Mouse (Mus musculus) embryonic facial prominence, embryonic 11.5 days (tissue): ENCODE results near the gene Rtn3. TPM values are rescaled to one million over a fixed set of nuclear protein-coding genes. Genes with fewer than 3 reads are reported as not detected.

Experiments
- ATAC-seq: fragments of 200-750 bp; cut with Nextera tagmentation; replicated peaks from 2 replicates; pipeline ENCODE4 v1.8.0; 2017; ENCODE audit warnings: low read depth; ENCODE audit not compliant: insufficient number of reproducible peaks, low FRiP score, low TSS enrichment
- DNase-seq: peaks from one replicate; pipeline ENCODE4 v3.0.0-alpha.2; 2015; ENCODE audit warnings: low spot score
- H3K27ac ChIP-seq: fragments of 300-500 bp; sonication (generic); replicated peaks from 2 replicates; pipeline ENCODE4 v1.5.1; 2014; ENCODE audit warnings: mild to moderate bottlenecking, low read depth, low read length, control low read depth
- H3K27me3 ChIP-seq: fragments of 300-500 bp; sonication (generic); 2 replicates; pipeline ENCODE4 v1.6.1; 2014; ENCODE audit warnings: mild to moderate bottlenecking, low read length, moderate library complexity, mixed read lengths; ENCODE audit not compliant: control insufficient read depth, insufficient read depth
- H3K36me3 ChIP-seq: fragments of 300-500 bp; sonication (generic); replicated peaks from 2 replicates; pipeline ENCODE4 v1.6.1; 2014; ENCODE audit warnings: low read depth, mild to moderate bottlenecking, low read length, moderate library complexity, mixed read lengths; ENCODE audit not compliant: control insufficient read depth, insufficient read depth
- H3K4me1 ChIP-seq: fragments of 300-500 bp; sonication (generic); 2 replicates; pipeline ENCODE4 v1.6.1; 2014; ENCODE audit warnings: low read length, mixed read lengths; ENCODE audit not compliant: control insufficient read depth, insufficient read depth
- H3K4me2 ChIP-seq: fragments of 300-500 bp; sonication (generic); 2 replicates; pipeline ENCODE4 v1.6.1; 2014; ENCODE audit warnings: low read depth, mild to moderate bottlenecking, control low read depth, low read length, moderate library complexity
- H3K4me3 ChIP-seq: fragments of 300-500 bp; sonication (generic); 2 replicates; pipeline ENCODE4 v1.5.1; 2014; ENCODE audit warnings: low read depth, low read length, control low read depth
- H3K9ac ChIP-seq: fragments of 300-500 bp; sonication (generic); replicated peaks from 2 replicates; pipeline ENCODE4 v1.6.1; 2014; ENCODE audit warnings: mild to moderate bottlenecking, control low read depth, low read length
- H3K9me3 ChIP-seq: fragments of 300-500 bp; sonication (generic); replicated peaks from 2 replicates; pipeline ENCODE4 v1.6.1; 2016; ENCODE audit warnings: mild to moderate bottlenecking, low read length, inconsistent platforms, mixed read lengths; ENCODE audit not compliant: control insufficient read depth
- WGBS: fragments of 180-500 bp; shearing (Covaris S2); extraction: QIAGEN DNeasy Blood & Tissue Kit; methylation state at CpG from one replicate; pipeline ENCODE4 v1.1.7; 2014; 5-methylcytosine and 5-hydroxymethylcytosine counted together
- polyA plus RNA-seq: library from polyadenylated mRNA; unstranded; fragments of >200 nt; fragmentation: Nextera tagmentation; extraction: Ambion mirVana; gene quantifications from 2 replicates; pipeline ENCODE4 v1.2.1, GENCODE M21; 2014

The Rtn3 gene
- polyA plus RNA-seq, 1 experiment from 2014 or later: 156 TPM

DNA sequence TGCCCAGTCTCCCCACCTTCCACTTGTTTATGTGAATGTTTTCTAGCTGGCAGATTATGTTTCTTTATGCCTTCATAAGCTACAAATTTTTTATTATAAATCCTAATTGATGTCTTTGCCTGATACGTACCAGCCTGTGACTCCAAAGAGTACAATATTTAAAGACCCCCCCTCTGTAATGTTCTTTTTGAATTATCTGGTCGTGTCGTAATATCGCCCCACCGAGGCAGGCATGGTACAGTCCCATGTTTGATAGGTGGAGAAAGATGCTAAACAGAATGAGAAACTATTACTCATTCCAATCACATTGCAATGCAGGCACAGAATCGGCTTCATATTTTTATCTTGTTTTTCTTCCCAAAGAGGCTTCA is 416 bp upstream of the Rtn3 start:
- Histone ChIP-seq H3K4me1 (no peaks in the 10 kb centered on the region), H3K9me3 (no peaks in the 10 kb centered on the region), H3K27me3 (no peaks in the 10 kb centered on the region), H3K4me2 (peak overlapping the region; percentile 66), H3K36me3 (no peaks in the 10 kb centered on the region), H3K4me3 (peak overlapping the region; percentile 95), H3K27ac (0 out of 2 replicates have a peak overlapping the region, but pooled peaks have one; percentile 32), H3K9ac (peak overlapping the region; percentile 97)
- peak; percentile 57 for ATAC-seq
- no peak for DNase-seq
- WGBS: 5% methylated on average over 6 of the region's 6 CpGs

DNA sequence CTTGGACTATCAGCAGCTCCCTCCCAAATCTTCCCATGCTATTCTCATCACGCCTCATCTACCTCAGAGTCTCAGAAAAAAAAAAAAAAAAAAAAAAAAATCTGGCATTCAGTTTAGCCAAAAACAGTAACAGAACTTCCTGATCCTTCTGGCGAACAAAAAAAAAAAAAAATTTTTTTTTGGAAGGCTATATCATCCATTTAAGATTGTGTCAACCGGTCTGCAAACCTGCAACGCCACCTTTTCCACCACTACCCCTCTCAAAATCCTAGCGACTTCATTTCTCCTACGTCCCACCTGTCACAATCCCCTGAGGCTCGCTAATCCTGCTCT is 849 bp downstream of the Rtn3 start:
- peak overlapping the region; percentile 95 for H3K4me3 ChIP-seq
- WGBS: under 1% methylated on average over 7 of the region's 7 CpGs
- peak overlapping the region; percentile 66 for H3K4me2 ChIP-seq
- no peaks in the 10 kb centered on the region for H3K4me1 ChIP-seq
- ATAC-seq (no peak), DNase-seq (no peak)
- no peaks in the 10 kb centered on the region for H3K27me3 ChIP-seq
- no peaks in the 10 kb centered on the region for H3K36me3 ChIP-seq
- H3K27ac ChIP-seq: peak overlapping the region; percentile 99
- H3K9ac ChIP-seq: peak overlapping the region; percentile 97
- H3K9me3 ChIP-seq: no peaks in the 10 kb centered on the region

DNA sequence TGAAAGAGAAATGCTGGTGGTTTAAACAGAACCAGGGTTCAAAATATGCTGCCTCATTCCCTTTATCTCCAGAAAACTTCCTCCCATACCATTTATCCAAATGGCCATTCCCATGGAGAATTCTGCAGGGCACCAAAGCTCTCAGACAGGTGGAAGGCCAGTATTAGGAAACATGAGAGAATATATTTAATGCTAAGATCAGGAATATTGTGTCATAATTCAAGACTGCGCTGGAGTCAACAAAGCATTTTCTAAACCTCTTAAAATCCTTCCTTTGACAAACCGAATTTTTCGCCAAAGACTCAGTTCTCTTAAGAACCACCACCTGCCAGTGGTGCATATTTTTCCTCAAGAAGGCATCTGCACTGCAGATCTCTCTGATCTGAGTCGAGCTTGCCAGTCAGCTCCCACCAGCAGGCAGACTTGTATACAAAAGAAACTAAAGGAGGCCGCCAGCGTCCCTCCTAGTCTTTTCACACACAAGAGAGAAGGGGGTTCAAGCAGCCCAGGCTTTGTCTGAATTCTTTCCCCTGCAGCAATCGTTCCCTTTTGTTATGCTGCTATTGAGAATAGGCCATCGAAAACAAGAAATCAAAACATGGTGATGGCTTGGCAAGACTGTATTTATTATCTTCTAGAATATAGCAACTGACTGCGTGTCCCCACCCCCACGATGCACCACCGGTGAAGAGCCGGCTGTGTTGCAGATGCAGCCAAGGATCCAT is 1.4 kb downstream of the Rtn3 start:
- peak overlapping the region; percentile 99 for H3K27ac ChIP-seq
- WGBS: 7% methylated on average over 12 of the region's 12 CpGs
- no peak for ATAC-seq

DNA sequence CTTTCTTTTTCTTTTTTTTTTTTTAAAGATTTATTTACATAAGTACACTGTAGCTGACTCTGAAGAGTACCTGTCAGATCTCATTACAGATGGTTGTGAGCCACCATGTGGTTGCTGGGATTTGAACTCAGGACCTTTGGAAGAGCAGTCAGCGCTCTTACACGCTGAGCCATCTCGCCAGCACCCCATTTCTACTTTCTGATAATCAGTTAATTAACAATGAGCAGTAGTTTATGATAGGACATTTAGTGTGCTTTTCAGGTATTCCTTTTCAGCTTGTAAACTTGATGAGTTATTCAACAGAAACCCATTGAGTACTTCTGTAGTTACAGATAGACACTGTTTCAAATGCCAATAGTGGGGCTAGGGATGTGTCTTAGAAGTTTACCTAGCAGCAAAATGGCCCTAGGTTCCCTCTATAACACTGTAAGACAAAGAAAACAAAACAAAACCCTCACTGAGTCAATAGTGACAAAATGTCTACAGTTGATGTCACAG is 3.3 kb downstream of the Rtn3 start:
- Histone ChIP-seq H3K4me1 (no peaks in the 10 kb centered on the region), H3K27ac (no peak overlapping the region), H3K9ac (no peak overlapping the region), H3K4me3 (no peak overlapping the region), H3K4me2 (no peak overlapping the region), H3K9me3 (no peaks in the 10 kb centered on the region), H3K36me3 (no peaks in the 10 kb centered on the region; the same call in 1 of the 2 replicates), H3K27me3 (no peaks in the 10 kb centered on the region)
- no peak for DNase-seq
- no peak for ATAC-seq
- 97% methylated on average over 3 of the region's 3 CpGs for WGBS

More for the DNA sequence above, 1.4 kb downstream of the Rtn3 start:
- H3K9me3 ChIP-seq: no peaks in the 10 kb centered on the region
- H3K9ac ChIP-seq: peak overlapping the region; percentile 97
- peak overlapping the region; percentile 95 for H3K4me3 ChIP-seq
- no peaks in the 10 kb centered on the region for H3K4me1 ChIP-seq
- DNase-seq: peak; percentile 58
- peak overlapping the region; percentile 66 for H3K4me2 ChIP-seq
- H3K27me3 ChIP-seq: no peaks in the 10 kb centered on the region
- no peaks in the 10 kb centered on the region; the same call in 1 of the 2 replicates for H3K36me3 ChIP-seq

DNA sequence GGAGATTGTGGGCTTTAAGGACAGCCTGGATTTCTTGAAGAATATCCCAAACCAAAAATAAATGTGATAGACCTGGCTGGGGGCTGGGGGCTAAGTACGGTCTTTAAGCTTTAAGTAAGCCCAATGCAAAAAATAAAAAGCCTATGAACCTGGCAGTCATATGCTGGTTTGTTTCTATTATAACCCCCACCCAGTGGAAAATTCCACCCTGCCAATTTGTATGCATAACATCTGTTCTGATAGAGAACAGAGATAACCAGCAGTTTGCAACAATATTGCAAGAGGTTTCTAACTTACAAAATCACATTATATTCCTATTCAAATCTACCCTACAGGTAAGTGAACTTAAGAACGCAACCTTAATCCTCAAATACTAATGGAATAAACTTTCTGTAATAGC is 12.4 kb downstream of the Rtn3 start:
- Histone ChIP-seq H3K27me3 (no peaks in the 10 kb centered on the region), H3K9me3 (no peaks in the 10 kb centered on the region), H3K36me3 (no peaks in the 10 kb centered on the region), H3K27ac (no peak overlapping the region), H3K4me2 (no peak overlapping the region), H3K4me3 (no peak overlapping the region), H3K9ac (no peak overlapping the region), H3K4me1 (no peaks in the 10 kb centered on the region)
- 92% methylated on average over 2 of the region's 2 CpGs for WGBS
- no peak for DNase-seq
- no peak for ATAC-seq

DNA sequence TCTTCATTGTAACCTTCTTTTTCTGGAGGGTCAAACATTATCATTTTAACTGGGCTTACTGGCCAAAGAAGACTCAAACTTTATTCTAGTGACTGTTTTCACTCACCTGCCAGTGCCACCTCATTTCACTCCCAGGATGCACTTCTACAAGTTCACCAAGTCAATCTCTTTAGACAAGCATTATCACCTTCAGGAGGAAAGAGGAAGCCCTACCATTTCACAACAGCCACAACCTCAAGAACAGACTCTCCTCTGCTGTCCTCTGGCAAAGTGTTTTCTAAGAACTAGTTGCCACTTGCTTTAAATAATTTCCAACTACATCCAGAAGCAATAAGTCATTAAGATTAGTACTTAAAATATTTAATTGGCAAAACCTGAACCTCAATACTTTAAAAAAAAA is 15.2 kb downstream of the Rtn3 start:
- Histone ChIP-seq H3K4me3 (no peak overlapping the region), H3K36me3 (no peaks in the 10 kb centered on the region), H3K9me3 (no peaks in the 10 kb centered on the region), H3K4me1 (no peaks in the 10 kb centered on the region), H3K27ac (no peak overlapping the region), H3K27me3 (no peaks in the 10 kb centered on the region), H3K9ac (no peak overlapping the region), H3K4me2 (no peak overlapping the region)
- no peak for ATAC-seq
- no peak for DNase-seq

DNA sequence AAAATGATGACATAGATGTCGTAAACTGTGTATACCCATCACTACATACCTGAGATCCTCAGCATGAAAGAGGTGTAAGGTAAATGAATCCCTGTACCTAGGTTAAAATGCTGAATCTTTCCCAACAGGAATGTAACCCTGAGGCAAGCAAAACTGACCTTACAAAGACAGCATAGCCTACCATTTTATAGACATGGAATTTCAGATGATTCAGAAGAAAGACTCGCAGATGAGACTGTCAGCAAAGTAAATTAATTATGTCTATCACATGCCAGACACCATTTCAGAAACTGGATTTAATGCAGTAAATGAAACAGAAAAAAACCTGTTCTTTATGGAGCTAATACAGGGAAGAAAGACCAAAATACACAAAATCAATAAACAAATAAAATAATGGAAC is 23.7 kb downstream of the Rtn3 start:
- 95% methylated on average over 2 of the region's 2 CpGs for WGBS
- H3K4me3 ChIP-seq: no peak overlapping the region
- H3K27ac ChIP-seq: no peak overlapping the region
- ATAC-seq: no peak
- no peaks in the 10 kb centered on the region for H3K9me3 ChIP-seq
- no peak overlapping the region for H3K4me2 ChIP-seq
- no peaks in the 10 kb centered on the region for H3K36me3 ChIP-seq
- H3K4me1 ChIP-seq: no peaks in the 10 kb centered on the region
- H3K9ac ChIP-seq: no peak overlapping the region
- no peaks in the 10 kb centered on the region for H3K27me3 ChIP-seq
- no peak for DNase-seq

DNA sequence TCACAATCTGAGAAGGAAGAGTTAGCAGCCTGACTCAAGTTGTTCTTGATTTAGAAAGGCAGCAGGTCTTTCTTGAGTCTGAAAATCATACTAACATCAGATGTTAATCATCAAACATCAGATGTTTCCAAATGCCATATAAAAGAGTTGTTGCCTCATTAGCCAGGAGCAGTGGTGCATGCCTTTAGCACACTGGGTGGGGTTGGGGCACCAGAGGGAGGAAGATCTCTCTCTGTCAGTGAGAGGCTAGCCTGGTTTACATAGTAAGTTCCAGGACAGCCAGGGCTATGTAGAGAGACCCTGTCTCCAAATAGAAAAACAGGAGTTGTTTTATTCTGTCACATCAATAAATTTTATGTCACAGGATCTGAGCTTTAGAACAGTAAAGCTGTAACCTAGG is 24.2 kb downstream of the Rtn3 start:
- Histone ChIP-seq H3K36me3 (no peaks in the 10 kb centered on the region), H3K27me3 (no peaks in the 10 kb centered on the region), H3K4me1 (no peaks in the 10 kb centered on the region), H3K27ac (no peak overlapping the region), H3K9me3 (no peaks in the 10 kb centered on the region), H3K4me2 (no peak overlapping the region), H3K4me3 (no peak overlapping the region), H3K9ac (no peak overlapping the region)
- ATAC-seq (no peak), DNase-seq (no peak)
